Mouse (Mus musculus) stomach, postnatal 0 days (tissue): ENCODE results near the gene Gpc2. TPM values are rescaled to one million over a fixed set of nuclear protein-coding genes. Genes with fewer than 3 reads are reported as not detected.

Source experiments
- ATAC-seq: fragments of 200-750 bp; cut with Nextera tagmentation; 2 replicates; pipeline ENCODE4 v1.8.0; 2017; ENCODE audit not compliant: low FRiP score, low TSS enrichment
- DNase-seq: peaks from one replicate; pipeline ENCODE4 v3.0.0-alpha.2; 2016; ENCODE audit warnings: low spot score
- H3K27ac ChIP-seq: fragments of 300-500 bp; sonication (generic); replicated peaks from 2 replicates; pipeline ENCODE4 v1.5.1; 2014; ENCODE audit warnings: mild to moderate bottlenecking, control low read depth
- H3K27me3 ChIP-seq: fragments of 300-500 bp; sonication (generic); 2 replicates; pipeline ENCODE4 v1.6.1; 2014; ENCODE audit warnings: low read length; ENCODE audit not compliant: control insufficient read depth, insufficient read depth
- H3K36me3 ChIP-seq: fragments of 300-500 bp; sonication (generic); 2 replicates; pipeline ENCODE4 v1.6.1; 2014; ENCODE audit warnings: low read length, mixed read lengths; ENCODE audit not compliant: control insufficient read depth, insufficient read depth
- H3K4me1 ChIP-seq: fragments of 300-500 bp; sonication (generic); replicated peaks from 2 replicates; pipeline ENCODE4 v1.6.1; 2014; ENCODE audit warnings: antibody characterized with exemption; ENCODE audit not compliant: control insufficient read depth, insufficient read depth
- H3K4me2 ChIP-seq: fragments of 300-500 bp; sonication (generic); replicated peaks from 2 replicates; pipeline ENCODE4 v1.6.1; 2014; ENCODE audit warnings: low read depth, mild to moderate bottlenecking, control low read depth, moderate library complexity
- H3K4me3 ChIP-seq: fragments of 300-500 bp; sonication (generic); 2 replicates; pipeline ENCODE4 v1.5.1; 2014; ENCODE audit warnings: low read depth, low read length, control low read depth
- H3K9ac ChIP-seq: fragments of 300-500 bp; sonication (generic); 2 replicates; pipeline ENCODE4 v1.6.1; 2014; ENCODE audit warnings: mild to moderate bottlenecking, low read length, control low read depth, mixed read lengths
- H3K9me3 ChIP-seq: fragments of 300-500 bp; sonication (generic); 2 replicates; pipeline ENCODE4 v1.6.1; 2016; ENCODE audit warnings: low read length; ENCODE audit not compliant: control insufficient read depth
- CTCF ChIP-seq: IDR thresholded peaks from 2 replicates; pipeline ENCODE4 v1.5.1; 2016; ENCODE audit warnings: antibody characterized with exemption, low read depth, mild to moderate bottlenecking, moderate library complexity
- EP300 ChIP-seq: optimal IDR thresholded peaks from 2 replicates; pipeline ENCODE3; 2016; ENCODE audit warnings: antibody characterized with exemption
- WGBS: fragments of 180-500 bp; shearing (Covaris S2); extraction: QIAGEN DNeasy Blood & Tissue Kit; methylation state at CpG from one replicate; pipeline ENCODE4 v1.1.7; 2014; 5-methylcytosine and 5-hydroxymethylcytosine counted together
- polyA plus RNA-seq: library from polyadenylated mRNA; unstranded; fragments of >200 nt; fragmentation: Nextera tagmentation; extraction: Ambion mirVana; gene quantifications from 2 replicates; pipeline ENCODE4 v1.2.1, GENCODE M21; 2015

Gene Gpc2
- polyA plus RNA-seq, 1 experiment from 2014 or later: 1.8 TPM

- Histone ChIP-seq H3K4me1 (peaks cover 3% of the 10 kb centered on the region; the same call in 1 of the 2 replicates), H3K4me3 (no peak overlapping the region), H3K27me3 (no peaks in the 10 kb centered on the region), H3K9ac (no peak overlapping the region), H3K27ac (no peak overlapping the region), H3K36me3 (no peaks in the 10 kb centered on the region), H3K4me2 (no peak overlapping the region), H3K9me3 (no peaks in the 10 kb centered on the region)
- no peak for ATAC-seq
- DNase-seq: no peak
- TF ChIP-seq CTCF (no peak), EP300 (no peak)
- WGBS: 79% methylated on average over 8 of the region's 8 CpGs
These were observed 5.6 kb downstream of the Gpc2 start for GRCm38 (mm10) chr5:138274186-138274585.

- no peaks in the 10 kb centered on the region for H3K36me3 ChIP-seq
- H3K27ac ChIP-seq: peak within 1 kb of the TSS; percentile 64; the same call in 1 of the 2 replicates
- no peaks in the 10 kb centered on the region for H3K9me3 ChIP-seq
- H3K4me3 ChIP-seq: peak within 1 kb of the TSS; percentile 10; the same call in 1 of the 2 replicates
- ATAC-seq (peak; percentile 66; the same call in 1 of the 2 replicates), DNase-seq (peak; percentile 43)
- H3K4me2 ChIP-seq: peak within 1 kb of the TSS; percentile 41
- TF ChIP-seq CTCF (peak; percentile 37; the same call in 1 of the 2 replicates), EP300 (no peak)
- WGBS: 2% methylated on average over 12 of the region's 12 CpGs
- no peaks in the 10 kb centered on the region for H3K27me3 ChIP-seq
- 0 out of 2 replicates have a peak within 1 kb of the TSS, but pooled peaks have one; percentile 39 for H3K9ac ChIP-seq
- peaks cover 3% of the 10 kb centered on the region; the same call in 1 of the 2 replicates for H3K4me1 ChIP-seq
These were observed 7.3 kb downstream of the Gpc2 start, which contains the start of gene Gal3st4 for GRCm38 (mm10) chr5:138272409-138272923. Gene Gal3st4 (minus strand): TSS chr5:138272840.

GRCm38 (mm10) chr5:138271232-138271631 lies 8.6 kb downstream of the Gpc2 start:
- Histone ChIP-seq H3K9me3 (no peaks in the 10 kb centered on the region), H3K4me1 (peaks cover 3% of the 10 kb centered on the region; the same call in 1 of the 2 replicates), H3K27ac (no peak overlapping the region), H3K27me3 (no peaks in the 10 kb centered on the region), H3K36me3 (no peaks in the 10 kb centered on the region), H3K4me3 (no peak overlapping the region), H3K4me2 (no peak overlapping the region), H3K9ac (no peak overlapping the region)
- no peak for TF ChIP-seq CTCF
- no peak for TF ChIP-seq EP300
- ATAC-seq (no peak), DNase-seq (no peak)
- WGBS: 59% methylated on average over 3 of the region's 3 CpGs

GRCm38 (mm10) chr5:138268980-138269379 lies 10.8 kb downstream of the Gpc2 start:
- DNase-seq: no peak
- no peaks in the 10 kb centered on the region for H3K27me3 ChIP-seq
- H3K4me1 ChIP-seq: peaks cover 5% of the 10 kb centered on the region; the same call in 1 of the 2 replicates
- ATAC-seq: no peak
- H3K9ac ChIP-seq: no peak overlapping the region
- H3K27ac ChIP-seq: no peak overlapping the region
- no peak overlapping the region for H3K4me2 ChIP-seq
- H3K9me3 ChIP-seq: no peaks in the 10 kb centered on the region
- WGBS: 65% methylated on average over 4 of the region's 4 CpGs
- TF ChIP-seq EP300 (no peak), CTCF (no peak)
- H3K36me3 ChIP-seq: no peaks in the 10 kb centered on the region; the same call in 1 of the 2 replicates
- no peak overlapping the region for H3K4me3 ChIP-seq

- Histone ChIP-seq H3K4me2 (no peak overlapping the region), H3K27ac (no peak overlapping the region), H3K4me3 (no peak overlapping the region), H3K36me3 (no peaks in the 10 kb centered on the region; the same call in 1 of the 2 replicates), H3K27me3 (no peaks in the 10 kb centered on the region), H3K9ac (no peak overlapping the region), H3K4me1 (0 out of 2 replicates have a peak, but pooled peaks cover 5% of the 10 kb centered on the region), H3K9me3 (no peaks in the 10 kb centered on the region)
- DNase-seq: no peak
- ATAC-seq: no peak
- 86% methylated on average over 3 of the region's 3 CpGs for WGBS
- TF ChIP-seq CTCF (no peak), EP300 (no peak)
These were observed 12.7 kb downstream of the Gpc2 start for GRCm38 (mm10) chr5:138267114-138267513.

- H3K4me2 ChIP-seq: no peak overlapping the region
- H3K4me3 ChIP-seq: no peak overlapping the region
- ATAC-seq: no peak
- H3K36me3 ChIP-seq: no peaks in the 10 kb centered on the region; the same call in 1 of the 2 replicates
- TF ChIP-seq CTCF (no peak), EP300 (no peak)
- H3K9ac ChIP-seq: no peak overlapping the region
- H3K27ac ChIP-seq: no peak overlapping the region
- no peaks in the 10 kb centered on the region for H3K27me3 ChIP-seq
- 0 out of 2 replicates have a peak, but pooled peaks cover 2% of the 10 kb centered on the region for H3K4me1 ChIP-seq
- WGBS: 97% methylated on average over 4 of the region's 4 CpGs
- no peak for DNase-seq
- no peaks in the 10 kb centered on the region for H3K9me3 ChIP-seq
These were observed 14.1 kb downstream of the Gpc2 start for GRCm38 (mm10) chr5:138265712-138266111.
